In the genomic region with DNA sequence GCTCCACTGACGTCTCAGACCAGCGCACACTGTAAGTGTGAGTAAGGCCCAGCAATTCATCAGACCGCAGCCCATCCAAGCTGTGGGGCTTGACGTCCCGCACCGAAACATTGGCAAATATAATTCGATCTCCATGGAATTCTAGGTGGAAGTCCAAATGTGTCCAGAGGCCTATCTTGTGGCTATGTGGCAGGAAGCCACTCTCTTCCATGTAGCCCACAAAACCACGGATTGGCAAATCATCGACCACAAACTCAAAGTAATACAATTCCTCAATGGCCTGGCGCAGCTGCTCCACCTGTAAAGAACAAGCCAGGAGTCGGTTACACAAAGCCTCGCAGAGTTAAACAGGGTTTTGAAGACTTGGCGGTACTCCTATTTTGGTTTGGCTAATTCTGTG, we compare ENCODE assay signal across 22 mouse cellular contexts.
"Had no signal": no experiment of that assay in that cellular context is flagged by ENCODE, and none has a peak within 500 bp of the region (broad histone marks: within the 10 kb centered on the region; RNA-seq: fewer than 3 reads in every experiment).

No protein-coding gene starts in this region.

- DNase-seq: kidney, adult 2 months; kidney, postnatal 25 days; layer of hippocampus, adult 9-11 months; layer of hippocampus, postnatal 36 days; lung, adult 18-20 months; lung, postnatal 10 days; lung, postnatal 36 days; retina, postnatal 1 day; right cerebral cortex, postnatal 25 days; spleen, adult 18-20 months; thymus, postnatal 25 days had no signal

- H3K27me3 ChIP-seq: limb, embryonic 12.5 days; lung, embryonic 15.5 days; megakaryocyte, embryonic 14.5 days; midbrain, embryonic 12.5 days; midbrain, embryonic 15.5 days; neural tube, embryonic 13.5 days; stomach, embryonic 15.5 days had no signal

- H3K4me2 ChIP-seq: midbrain, embryonic 12.5 days; midbrain, embryonic 15.5 days; neural tube, embryonic 13.5 days; stomach, embryonic 15.5 days had no signal

- H3K9ac ChIP-seq: limb, embryonic 12.5 days; lung, embryonic 15.5 days; midbrain, embryonic 12.5 days; midbrain, embryonic 15.5 days; neural tube, embryonic 13.5 days; stomach, embryonic 15.5 days had no signal

- H3K27ac ChIP-seq: kidney, postnatal 0 days; layer of hippocampus, adult 2 months; left cerebral cortex, adult 2 months; limb, embryonic 12.5 days; lung, embryonic 15.5 days; midbrain, embryonic 12.5 days; midbrain, embryonic 15.5 days; neural tube, embryonic 13.5 days; stomach, embryonic 15.5 days had no signal

- H3K4me3 ChIP-seq: layer of hippocampus, adult 2 months; left cerebral cortex, adult 2 months; limb, embryonic 12.5 days; lung, embryonic 15.5 days; midbrain, embryonic 12.5 days; midbrain, embryonic 15.5 days; neural tube, embryonic 13.5 days; stomach, embryonic 15.5 days had no signal

- H3K9me3 ChIP-seq: limb, embryonic 12.5 days; lung, embryonic 15.5 days; megakaryocyte, embryonic 14.5 days; midbrain, embryonic 12.5 days; midbrain, embryonic 15.5 days; neural tube, embryonic 13.5 days; stomach, embryonic 15.5 days had no signal

- ATAC-seq: intestine, postnatal 0 days; midbrain, embryonic 15.5 days had no signal
